Mouse (Mus musculus) cortical plate, adult 2 months (tissue): Measurements from ENCODE around the gene Parp3.

Source experiments
- CTCF ChIP-seq: fragments of 200-500 bp; IDR thresholded peaks from 2 replicates; pipeline ENCODE4 v1.5.1; 2011; ENCODE audit warnings: mild to moderate bottlenecking, control low read depth, low read length; ENCODE audit not compliant: insufficient read depth; ENCODE audit errors: extremely low read depth
- POLR2A ChIP-seq: fragments of 200-500 bp; IDR thresholded peaks from 2 replicates; pipeline ENCODE4 v1.6.1; 2011; ENCODE audit warnings: mild to moderate bottlenecking, low read length, control low read depth; ENCODE audit not compliant: insufficient read depth; ENCODE audit errors: extremely low read depth

- TF ChIP-seq CTCF (no peak), POLR2A (0 out of 2 replicates have a peak, but pooled peaks have one; percentile 16)
These were observed 11.8 kb downstream of the Parp3 start for GRCm38 (mm10) chr9:106464751-106465541.
